Comparison of ENCODE assay signal across 8 mouse cellular contexts in genomic region chr17:88251949-88252521, GRCm38 (mm10).
DNase-seq lines count a peak whose midpoint lies in the region; ATAC-seq and TF ChIP-seq lines count a peak whose summit lies in the region.

No protein-coding gene starts in this region.

- DNase-seq in Patski (ENCODE audit: low read depth, low spot score), result no peak
- peak; percentile 46 to 65 for DNase-seq in cerebellum, adult 18-20 months
- peak; percentile 89 for DNase-seq in forebrain, postnatal 0 days
- DNase-seq in left cerebral cortex, adult 2 months (ENCODE audit: extremely low spot score in 1 of 2, low spot score in 2 of 2), result peak; percentile 51 to 62
- DNase-seq in lung, postnatal 4 days, result peak; percentile 79 to 80
- peak; percentile 29 for DNase-seq in right cerebral cortex, adult 18-20 months

- TF ChIP-seq CTCF in Patski (IDR thresholded peaks at IDR 0.05), result peak; percentile 78
- TF ChIP-seq CTCF in forebrain, postnatal 0 days (IDR thresholded peaks at IDR 0.05; ENCODE audit: low read depth), result peak; percentile 92
- peak; percentile 88 for TF ChIP-seq CTCF in left cerebral cortex, adult 2 months (IDR thresholded peaks at IDR 0.05)

- CTCF ChIA-PET in Patski (lab: Charles Lee), result interaction anchor here (0.8 to 2.2 kb wide), 5 partner anchors 223 to 291 kb away, joined by 3 to 6 read pairs (median 3); no protein-coding TSS in a partner anchor

- no peak overlapping the region for H3K27ac ChIP-seq in forebrain, postnatal 0 days (ENCODE audit: low read depth, low read length)
- H3K27ac ChIP-seq in hindbrain, embryonic 13.5 days, result no peak overlapping the region
- H3K27ac ChIP-seq in left cerebral cortex, adult 2 months, result no peak overlapping the region

- H3K27me3 ChIP-seq in Patski, result no peaks in the 10 kb centered on the region
- no peaks in the 10 kb centered on the region for H3K27me3 ChIP-seq in forebrain, postnatal 0 days (ENCODE audit: insufficient read depth, low read length)
- H3K27me3 ChIP-seq in hindbrain, embryonic 13.5 days, result no peaks in the 10 kb centered on the region

- H3K9me3 ChIP-seq in forebrain, postnatal 0 days (ENCODE audit: low read length), result no peaks in the 10 kb centered on the region
- H3K9me3 ChIP-seq in hindbrain, embryonic 13.5 days, result no peaks in the 10 kb centered on the region

- no peaks in the 10 kb centered on the region; the same call in 1 of the 2 replicates for H3K4me1 ChIP-seq in forebrain, postnatal 0 days (ENCODE audit: insufficient read depth)
- peaks cover 19% of the 10 kb centered on the region for H3K4me1 ChIP-seq in hindbrain, embryonic 13.5 days (replicated peaks)

- POLR2A ChIA-PET in Patski (lab: Charles Lee), result no interaction called here

- intact Hi-C loops in left cerebral cortex, adult 2 months (cut with DNase I), result loop anchor here (1.0 kb wide), 1 partner anchor 229 kb away; no protein-coding TSS in a partner anchor

- no peak overlapping the region for H3K9ac ChIP-seq in forebrain, postnatal 0 days
- 0 out of 2 replicates have a peak overlapping the region, but pooled peaks have one; percentile 20 for H3K9ac ChIP-seq in hindbrain, embryonic 13.5 days

- no peaks in the 10 kb centered on the region for H3K36me3 ChIP-seq in forebrain, postnatal 0 days (ENCODE audit: insufficient read depth)
- H3K36me3 ChIP-seq in hindbrain, embryonic 13.5 days, result no peaks in the 10 kb centered on the region

- ATAC-seq in Patski, result no peak
- ATAC-seq in forebrain, postnatal 0 days, result peak; percentile 68
- peak; percentile 37; the same call in 1 of the 2 replicates for ATAC-seq in hindbrain, embryonic 13.5 days (ENCODE audit: low FRiP score)
- ATAC-seq in erythroblast, adult 5-6 weeks (replicated peaks; ENCODE audit: low FRiP score, poor library complexity, severe bottlenecking), result no peak

- H3K4me2 ChIP-seq in forebrain, postnatal 0 days (ENCODE audit: low read depth), result peak overlapping the region; percentile 40
- H3K4me2 ChIP-seq in hindbrain, embryonic 13.5 days, result peak overlapping the region; percentile 43

- H3K4me3 ChIP-seq in forebrain, postnatal 0 days (ENCODE audit: low read depth, low read length), result no peak overlapping the region
- no peak overlapping the region; the same call in 1 of the 2 replicates for H3K4me3 ChIP-seq in hindbrain, embryonic 13.5 days
- H3K4me3 ChIP-seq in left cerebral cortex, adult 2 months, result no peak overlapping the region

- in situ Hi-C loops in Patski (cut with MboI; ENCODE audit: low pct_unique_long_range_greater_than_20kb), result loop anchor here (5.0 to 10.0 kb wide), 3 partner anchors 177 to 393 kb away; no protein-coding TSS in a partner anchor

- 11% methylated on average over 17 of the region's 17 CpGs for WGBS in forebrain, postnatal 0 days
- 15% methylated on average over 17 of the region's 17 CpGs for WGBS in hindbrain, embryonic 13.5 days

Comparison
In these comparisons a context has a peak if more than half of its experiments do, and no peak if none do; other contexts are left out.
1. ATAC-seq: peak in forebrain, postnatal 0 days (single experiment) and hindbrain, embryonic 13.5 days (single experiment); none in Patski (single experiment) and erythroblast, adult 5-6 weeks (single experiment).
2. Peak in every context shown above with its lines, with median percentiles within 50 percentile points of each other: CTCF ChIP-seq.